Mouse (Mus musculus): ENCODE data around the gene Btg2. TPM values are rescaled to one million over a fixed set of nuclear protein-coding genes. Genes with fewer than 3 reads are reported as not detected.

Btg2 gene
- total RNA-seq, 2 experiments from 2014 or later: 25.6 to 27.8 TPM

DNA sequence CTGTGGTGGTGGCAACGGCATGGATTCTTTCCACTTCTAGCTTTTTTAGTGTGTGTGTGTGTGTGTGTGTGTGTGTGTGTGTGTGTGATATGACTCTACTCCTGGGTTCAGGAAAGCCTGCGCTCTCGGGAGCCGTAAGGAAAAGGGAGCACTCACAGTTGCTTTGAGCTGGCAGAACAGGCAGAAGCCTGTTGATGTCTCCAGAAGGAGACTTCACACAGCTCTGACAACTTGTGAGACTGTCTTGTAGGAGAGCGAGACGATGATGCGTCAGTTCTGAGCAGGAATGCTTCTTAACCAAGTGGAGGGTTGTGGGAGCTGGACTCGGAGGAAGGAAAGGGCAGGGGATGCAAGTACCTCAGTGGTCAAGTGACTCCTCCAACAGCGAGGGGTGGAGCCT, 52.2 kb downstream of the Btg2 start:
- no peak for DNase-seq (ENCODE audit: low spot score in 2 of 2)

DNA sequence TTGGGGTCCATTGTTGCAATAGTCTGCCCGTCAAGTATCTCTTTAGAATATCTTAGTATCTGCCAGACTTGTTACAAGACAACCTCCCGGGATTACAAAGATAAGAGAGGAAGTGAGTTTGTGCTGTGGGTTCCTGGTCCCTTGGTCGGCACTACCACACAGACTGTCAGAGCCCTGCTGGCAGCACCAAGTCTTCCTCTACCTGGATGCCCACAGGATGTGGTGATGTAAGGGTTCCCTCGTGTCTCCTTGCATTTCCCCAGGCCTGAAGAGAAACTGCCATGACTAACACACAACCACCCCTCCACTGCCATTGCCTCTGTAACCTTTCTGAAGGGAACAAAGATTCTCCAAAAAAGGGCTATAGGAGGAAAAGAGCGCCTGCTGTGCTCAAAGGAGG, 52.9 kb downstream of the Btg2 start:
- DNase-seq (ENCODE audit: low spot score in 2 of 2): no peak

Other genes with a start within 250 kb of the Btg2 start
- 1 to 10 TPM; 2.1 to 3.3 TPM for gene Optc, start 171.1 kb downstream of the Btg2 start, total RNA-seq (2021)
- gene Prelp, start 157.7 kb downstream of the Btg2 start, total RNA-seq (2021): 10 to 100 TPM; 16.3 to 20.1 TPM
- gene Fmod, start 41.9 kb downstream of the Btg2 start, total RNA-seq (2021): 10 to 100 TPM; 18.5 to 28.1 TPM
- not detected for gene Chit1, start 32.1 kb upstream of the Btg2 start, total RNA-seq (2021)
- gene Chil1, start 103.1 kb upstream of the Btg2 start, total RNA-seq (2021): 1 to 10 TPM in 1 of 2 experiments, under 1 TPM in 1; 0.81 to 3.4 TPM
- under 1 TPM; 0.34 to 0.84 TPM for gene Mybph, start 114.3 kb upstream of the Btg2 start, total RNA-seq (2021)
- 100 to 1,000 TPM in 1 of 2 experiments, 10 to 100 TPM in 1; 88.6 to 106 TPM for gene Adora1, start 156.3 kb upstream of the Btg2 start, total RNA-seq (2021)
- gene Myog, start 210.9 kb upstream of the Btg2 start, total RNA-seq (2021): 1 to 10 TPM; 1.8 to 3.4 TPM

All from adrenal gland, postnatal 4 days (tissue).